Mouse (Mus musculus) activated CD4-positive, CD25-positive, alpha-beta regulatory T cell, adult 9 weeks (primary cell): Measurements from ENCODE around the gene Cit. TPM values are rescaled to one million over a fixed set of nuclear protein-coding genes. Genes with fewer than 3 reads are reported as not detected.

Experiments
- polyA plus RNA-seq: library from polyadenylated mRNA; unstranded; fragments of 100-300 nt; shearing (Covaris generic); gene quantifications from one replicate; pipeline ENCODE4 v1.2.1, GENCODE M21; 2017

Gene Cit
- polyA plus RNA-seq, result 6.1 TPM

GRCm38 (mm10) chr5:115844766-115845634 lies at the start of gene Cit:
Gene Cit (plus strand): TSS chr5:115845278.

GRCm38 (mm10) chr5:116024327-116024739 lies 179.3 kb downstream of the Cit start, which contains the start of gene Prkab1:
Gene Prkab1 (minus strand): TSS chr5:116024508.

Other genes starting within 250 kb of the Cit start
- gene Rab35, start 213.4 kb upstream of the Cit start, polyA plus RNA-seq, result 5.3 TPM
- 13.7 TPM for gene Bicdl1, start 113.7 kb upstream of the Cit start, polyA plus RNA-seq
- 79.9 TPM for gene Prkab1, start 179.2 kb downstream of the Cit start, polyA plus RNA-seq
- not detected for gene Tmem233, start 238.0 kb downstream of the Cit start, polyA plus RNA-seq